Mouse (Mus musculus) CD4-positive naive resting alpha-beta T cell, adult 76 days (primary cell): Measurements from ENCODE around the gene Bcl7a. TPM values are rescaled to one million over a fixed set of nuclear protein-coding genes. Genes with fewer than 3 reads are reported as not detected.

ENCODE experiments used
- total RNA-seq: library from RNA; stranded (reverse); gene quantifications from one replicate; pipeline ENCODE4 v1.2.4, GENCODE M21; 2023

Gene Bcl7a
- total RNA-seq: 18.7 TPM

DNA sequence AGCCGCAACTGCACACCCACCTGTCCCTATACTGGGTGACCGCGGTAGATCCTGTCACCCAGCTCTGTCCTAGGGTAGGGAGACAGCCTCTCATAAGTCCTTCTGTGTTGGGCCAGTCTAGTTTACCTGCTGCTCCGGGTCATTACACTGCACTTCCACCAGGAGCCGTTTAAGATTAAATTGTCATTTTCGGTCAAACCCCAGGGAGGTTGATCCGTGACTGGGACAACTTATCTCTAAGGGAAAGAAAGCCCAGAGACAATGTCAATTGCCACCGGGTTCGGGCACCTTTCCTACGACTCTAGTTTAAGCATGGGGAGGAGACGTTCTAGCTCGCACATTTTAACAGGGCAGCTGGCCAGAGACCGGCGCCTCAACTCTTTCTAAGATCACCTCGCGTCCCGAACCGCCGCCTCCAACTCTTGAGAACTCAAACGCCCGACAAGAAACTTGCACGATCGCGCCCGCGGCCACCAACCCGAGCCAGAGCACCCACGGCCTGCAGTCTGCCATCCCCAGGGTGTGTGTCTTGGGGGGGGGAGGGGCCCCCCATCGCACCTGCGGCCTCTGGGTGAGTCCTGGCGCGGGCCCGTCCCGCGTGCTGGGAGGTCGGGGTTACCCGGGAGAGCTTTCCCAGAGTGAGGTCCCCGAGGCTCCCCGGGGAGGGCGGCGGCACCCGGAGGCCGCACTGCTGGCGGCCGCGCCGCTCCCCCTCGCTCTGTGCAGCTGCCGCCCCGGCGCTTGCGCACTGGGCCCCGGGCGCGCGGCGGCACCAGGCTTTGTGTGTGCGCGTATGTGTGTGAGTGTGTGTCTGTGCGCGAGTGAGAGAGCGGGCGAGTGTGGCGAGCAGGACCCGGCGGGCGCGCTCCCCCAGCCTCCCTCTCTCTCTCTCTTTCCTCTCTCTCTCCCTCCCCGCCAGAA is at the start of gene Bcl7a:
Gene Bcl7a (plus strand): TSS at position 128 of the 921 bp plus-strand sequence.

GRCm38 (mm10) chr5:123394303-123394956 is 50.8 kb downstream of the Bcl7a start, which contains the start of gene Mlxip:
Gene Mlxip (plus strand): TSS chr5:123394798.

Other genes with a start within 250 kb of the Bcl7a start
- 69.0 TPM for gene Rhof, start 211.1 kb upstream of the Bcl7a start, total RNA-seq
- gene Setd1b, start 201.6 kb upstream of the Bcl7a start, total RNA-seq: 97.1 TPM
- 28.8 TPM for gene Psmd9, start 174.4 kb upstream of the Bcl7a start, total RNA-seq
- not detected for gene Hpd, start 161.1 kb upstream of the Bcl7a start, total RNA-seq
- 1.9 TPM for gene Wdr66, start 91.7 kb upstream of the Bcl7a start, total RNA-seq
- 97.0 TPM for gene Mlxip, start 51.0 kb downstream of the Bcl7a start, total RNA-seq
- gene Lrrc43, start 145.5 kb downstream of the Bcl7a start, total RNA-seq: not detected
- not detected for gene Il31, start 145.7 kb downstream of the Bcl7a start, total RNA-seq
- not detected for gene B3gnt4, start 166.6 kb downstream of the Bcl7a start, total RNA-seq
- gene Diablo, start 180.3 kb downstream of the Bcl7a start, total RNA-seq: 51.0 TPM
- gene Gm49027, start 181.7 kb downstream of the Bcl7a start, total RNA-seq: 6.0 TPM
- 40.0 TPM for gene Vps33a, start 229.2 kb downstream of the Bcl7a start, total RNA-seq